Mouse (Mus musculus): ENCODE measurements at regions not wholly inside any gene's neighbourhood (a gene's known extent, or its start where the extent isn't known, plus 50 kb on each side); places are given as distances from the start of the nearest gene placed in this dataset.

DNA sequence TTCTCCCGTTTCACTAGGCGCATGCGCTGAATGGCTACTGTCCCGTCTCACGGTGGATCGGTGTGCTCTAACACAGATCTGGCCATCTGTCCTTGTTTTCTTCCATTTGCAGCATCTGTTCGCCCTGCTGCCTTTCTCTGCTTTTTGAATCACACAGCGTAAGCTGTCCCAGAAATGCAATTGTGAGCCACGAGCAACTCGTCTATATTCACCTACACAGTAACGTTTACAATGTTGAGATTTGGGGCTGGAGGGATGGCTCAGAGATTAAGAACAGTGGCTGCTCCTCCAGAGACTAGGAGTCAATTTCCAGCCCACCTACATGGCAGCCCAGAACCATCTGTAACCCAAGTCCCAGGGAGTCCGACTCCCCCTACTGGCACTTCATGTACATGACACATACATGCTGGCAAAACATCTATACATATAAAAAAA lies 72.2 kb upstream of the Cnot2 start:
- DNase-seq (ENCODE audit: low spot score in 2 of 2), result peak; percentile 76 to 77

DNA sequence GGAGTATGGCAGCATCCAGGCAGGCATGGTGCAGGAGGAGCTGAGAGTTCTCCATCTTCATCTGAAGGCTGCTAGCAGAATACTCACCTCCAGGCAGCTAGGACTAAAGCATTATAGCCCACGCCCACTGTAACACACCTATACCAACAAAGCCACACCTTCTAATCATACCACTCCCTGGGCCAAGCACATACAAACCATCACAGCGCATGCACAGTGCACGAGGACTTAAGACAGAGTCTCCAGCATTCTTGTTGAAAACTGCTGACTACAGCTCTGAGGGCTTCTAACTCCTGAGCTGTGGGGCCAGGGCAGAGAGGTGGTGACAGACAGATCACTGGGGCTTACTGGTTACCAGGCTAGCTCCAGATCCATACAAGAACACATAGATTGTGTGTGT lies 68.0 kb upstream of the Cnot2 start:
- no peak for DNase-seq (ENCODE audit: low spot score in 2 of 2)

DNA sequence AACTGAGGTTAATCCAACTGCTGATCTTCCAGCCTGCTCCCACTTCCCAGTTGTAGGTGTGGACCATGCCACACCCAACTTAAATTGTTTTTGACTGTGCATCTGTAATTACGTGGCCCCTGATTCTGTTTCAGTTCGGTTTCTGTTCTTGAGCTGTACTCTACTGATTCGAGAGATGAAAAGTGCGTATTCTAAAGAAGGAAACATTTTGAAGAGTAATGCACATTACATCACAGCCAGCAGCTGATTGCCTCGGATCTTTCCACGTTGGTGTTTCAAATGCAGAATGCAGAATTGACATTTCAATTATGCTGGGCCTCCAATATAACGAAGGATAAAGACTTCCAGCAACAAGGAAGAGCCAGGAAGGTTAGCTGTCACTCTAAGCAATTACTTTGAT lies 64.7 kb upstream of the Cnot2 start:
- DNase-seq (ENCODE audit: low spot score in 2 of 2), result no peak

DNA sequence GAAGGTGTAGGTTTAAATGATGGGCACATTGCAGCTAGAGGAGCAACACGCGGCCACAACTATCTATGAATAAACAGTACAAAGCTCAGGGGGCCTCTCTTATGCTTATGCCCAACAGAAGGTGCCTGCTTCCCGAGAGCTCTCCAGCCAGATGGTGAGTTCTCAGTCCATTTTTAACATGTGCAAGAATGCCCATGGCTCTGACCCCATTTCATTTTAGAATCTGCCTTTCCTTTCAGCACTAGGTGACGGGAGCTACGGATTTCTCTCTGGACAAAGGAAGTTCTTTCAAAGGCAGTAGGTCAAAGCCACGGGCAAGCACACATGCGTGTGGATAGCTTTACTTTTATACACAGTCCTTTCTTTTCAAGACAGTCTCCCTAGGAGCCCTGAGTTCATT lies 64.3 kb upstream of the Cnot2 start:
- DNase-seq (ENCODE audit: low spot score in 2 of 2), result peak in 1 of 2 experiments; percentile 46

DNA sequence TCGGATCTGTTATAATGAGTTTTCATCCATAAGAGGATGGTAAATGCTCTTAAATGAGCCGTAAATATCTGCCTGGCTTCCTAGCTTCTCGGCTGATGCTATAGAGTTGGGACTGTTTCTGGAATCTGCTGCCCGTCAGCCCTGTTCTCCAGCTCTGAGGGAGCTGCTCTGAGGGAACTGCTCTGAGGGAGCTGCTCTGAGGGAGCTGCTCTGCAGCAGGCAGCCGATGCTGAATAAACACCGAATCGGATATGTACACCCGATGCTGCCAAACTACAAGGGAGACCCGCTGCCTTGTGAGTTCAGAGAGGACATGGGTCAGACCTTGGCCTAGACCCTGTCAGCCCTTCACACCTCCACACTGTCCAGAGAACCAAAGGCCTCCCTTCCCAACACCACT lies 63.8 kb upstream of the Cnot2 start:
- no peak for DNase-seq (ENCODE audit: low spot score in 2 of 2)

All from right cerebral cortex, postnatal 10 days (tissue).